Mouse (Mus musculus) midbrain, embryonic 12.5 days (tissue): ENCODE data around the gene Deup1. TPM values are rescaled to one million over a fixed set of nuclear protein-coding genes. Genes with fewer than 3 reads are reported as not detected.

ENCODE experiments used
- ATAC-seq: fragments of 200-750 bp; cut with Nextera tagmentation; 2 replicates; pipeline ENCODE4 v1.8.0; 2017; ENCODE audit warnings: low read depth, moderate TSS enrichment, moderate library complexity; ENCODE audit not compliant: low FRiP score
- H3K27ac ChIP-seq: fragments of 300-500 bp; sonication (generic); replicated peaks from 2 replicates; pipeline ENCODE4 v1.5.1; 2016; ENCODE audit warnings: mild to moderate bottlenecking
- H3K27me3 ChIP-seq: fragments of 300-500 bp; sonication (generic); 2 replicates; pipeline ENCODE4 v1.6.1; 2016; ENCODE audit warnings: mild to moderate bottlenecking
- H3K36me3 ChIP-seq: fragments of 300-500 bp; sonication (generic); 2 replicates; pipeline ENCODE4 v1.6.1; 2016
- H3K4me1 ChIP-seq: fragments of 300-500 bp; sonication (generic); 2 replicates; pipeline ENCODE4 v1.6.1; 2016
- H3K4me2 ChIP-seq: fragments of 300-500 bp; sonication (generic); replicated peaks from 2 replicates; pipeline ENCODE4 v1.6.1; 2016; ENCODE audit warnings: mild to moderate bottlenecking, moderate library complexity
- H3K4me3 ChIP-seq: fragments of 300-500 bp; sonication (generic); 2 replicates; pipeline ENCODE4 v1.5.1; 2016; ENCODE audit warnings: mild to moderate bottlenecking
- H3K9ac ChIP-seq: fragments of 300-500 bp; sonication (generic); replicated peaks from 2 replicates; pipeline ENCODE4 v1.6.1; 2016; ENCODE audit warnings: mild to moderate bottlenecking, moderate library complexity
- H3K9me3 ChIP-seq: fragments of 300-500 bp; sonication (generic); 2 replicates; pipeline ENCODE4 v1.6.1; 2016; ENCODE audit warnings: mild to moderate bottlenecking
- WGBS: fragments of 180-500 bp; shearing (Covaris S2); methylation state at CpG from one replicate; pipeline ENCODE4 v1.1.7; 2016; 5-methylcytosine and 5-hydroxymethylcytosine counted together
- polyA plus RNA-seq: library from polyadenylated mRNA; unstranded; fragments of >200 nt; fragmentation: Nextera tagmentation; extraction: Ambion mirVana; gene quantifications from 2 replicates; pipeline ENCODE4 v1.2.1, GENCODE M21; 2016

Deup1 gene
- polyA plus RNA-seq, 1 experiment from 2014 or later, result 0.59 TPM

GRCm38 (mm10) chr9:15619020-15619590 is 8.6 kb downstream of the Deup1 start:
- Histone ChIP-seq H3K36me3 (no peaks in the 10 kb centered on the region), H3K4me3 (no peak overlapping the region), H3K9me3 (no peaks in the 10 kb centered on the region), H3K4me1 (no peaks in the 10 kb centered on the region), H3K9ac (no peak overlapping the region), H3K27me3 (no peaks in the 10 kb centered on the region), H3K4me2 (no peak overlapping the region), H3K27ac (no peak overlapping the region)
- 60% methylated on average over 10 of the region's 10 CpGs for WGBS
- 0 out of 2 replicates have a peak, but pooled peaks have one; percentile 42 for ATAC-seq

DNA sequence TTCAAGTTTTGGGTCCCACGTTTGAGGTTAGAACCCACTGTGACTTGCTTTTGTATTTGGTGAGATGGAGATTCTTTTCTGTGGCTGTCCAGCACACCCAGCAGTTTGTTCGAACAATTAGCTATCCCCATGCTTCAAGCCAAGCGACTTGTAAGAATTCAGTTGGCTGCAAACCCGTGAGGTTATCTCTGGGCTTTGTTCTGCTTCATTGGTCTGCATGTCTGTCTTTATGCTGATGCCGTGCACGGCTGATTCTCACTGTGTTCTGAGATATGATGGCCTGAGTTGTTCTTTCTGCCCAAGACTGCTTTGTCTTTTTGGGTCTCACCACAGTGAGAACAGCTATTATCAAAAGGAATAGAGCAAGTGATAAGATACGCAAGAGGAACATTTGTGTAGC is 10.7 kb downstream of the Deup1 start:
- Histone ChIP-seq H3K4me2 (no peak overlapping the region), H3K4me1 (no peaks in the 10 kb centered on the region), H3K27ac (no peak overlapping the region), H3K9me3 (no peaks in the 10 kb centered on the region), H3K4me3 (no peak overlapping the region), H3K27me3 (no peaks in the 10 kb centered on the region), H3K9ac (no peak overlapping the region), H3K36me3 (no peaks in the 10 kb centered on the region)
- WGBS, result 42% methylated on average over 7 of the region's 7 CpGs
- ATAC-seq, result no peak

DNA sequence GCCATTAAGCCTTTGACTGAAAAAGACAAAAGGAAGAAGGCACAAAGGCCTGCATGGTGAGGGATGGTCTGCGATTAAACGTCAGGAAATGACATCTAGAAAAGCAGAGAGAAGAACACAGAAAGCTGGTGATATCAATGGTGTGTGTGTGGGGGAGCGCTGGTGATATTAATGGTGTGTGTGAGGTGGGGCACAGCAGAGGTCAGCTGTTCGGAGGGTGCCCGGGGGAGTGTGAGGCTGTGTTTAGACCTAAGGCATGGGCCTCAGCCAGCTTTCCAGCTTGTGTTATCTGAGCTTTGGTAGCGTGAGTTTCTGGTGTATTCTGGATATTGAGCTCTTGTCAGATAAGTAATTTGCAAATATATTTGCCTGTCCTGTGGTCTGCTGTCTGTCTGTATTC is 11.3 kb downstream of the Deup1 start:
- no peak for ATAC-seq
- H3K36me3 ChIP-seq, result no peaks in the 10 kb centered on the region
- no peaks in the 10 kb centered on the region for H3K27me3 ChIP-seq
- H3K9me3 ChIP-seq, result no peaks in the 10 kb centered on the region
- no peak overlapping the region for H3K4me3 ChIP-seq
- 84% methylated on average over 6 of the region's 6 CpGs for WGBS
- no peak overlapping the region for H3K27ac ChIP-seq
- H3K4me2 ChIP-seq, result no peak overlapping the region
- H3K9ac ChIP-seq, result no peak overlapping the region
- no peaks in the 10 kb centered on the region for H3K4me1 ChIP-seq

- Histone ChIP-seq H3K27ac (no peak overlapping the region), H3K9ac (no peak overlapping the region), H3K4me3 (no peak overlapping the region), H3K4me2 (no peak overlapping the region), H3K27me3 (no peaks in the 10 kb centered on the region), H3K9me3 (no peaks in the 10 kb centered on the region), H3K4me1 (no peaks in the 10 kb centered on the region), H3K36me3 (no peaks in the 10 kb centered on the region)
- no peak for ATAC-seq
- 95% methylated on average over 5 of the region's 5 CpGs for WGBS
Observed at GRCm38 (mm10) chr9:15609280-15609930, 18.3 kb downstream of the Deup1 start.

DNA sequence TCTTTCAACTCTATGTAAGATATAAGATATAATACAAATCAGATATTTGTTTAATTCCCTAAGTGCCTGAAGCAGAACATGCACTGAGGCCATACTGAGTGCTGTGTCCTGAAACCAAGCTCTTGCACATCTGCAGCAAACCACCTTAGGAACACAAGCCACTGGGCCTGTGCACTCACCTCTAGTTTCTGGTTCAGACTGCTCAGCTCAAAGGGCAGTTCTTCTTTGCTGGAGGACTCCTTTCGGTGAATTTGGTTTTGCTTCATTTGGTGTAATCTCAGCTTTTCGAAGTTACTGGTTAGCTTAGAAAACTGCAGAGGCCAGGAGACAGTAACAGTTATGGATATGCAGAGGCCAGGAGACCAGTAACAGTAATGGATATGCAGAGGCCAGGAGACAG is 20.1 kb downstream of the Deup1 start:
- H3K4me1 ChIP-seq, result no peaks in the 10 kb centered on the region
- WGBS, result 89% methylated on average over 2 of the region's 2 CpGs
- no peaks in the 10 kb centered on the region for H3K36me3 ChIP-seq
- no peaks in the 10 kb centered on the region for H3K9me3 ChIP-seq
- H3K27ac ChIP-seq, result no peak overlapping the region
- no peak overlapping the region for H3K4me2 ChIP-seq
- H3K27me3 ChIP-seq, result no peaks in the 10 kb centered on the region
- H3K9ac ChIP-seq, result no peak overlapping the region
- H3K4me3 ChIP-seq, result no peak overlapping the region
- no peak for ATAC-seq

- WGBS, result 84% methylated on average over 8 of the region's 8 CpGs
- Histone ChIP-seq H3K27ac (no peak overlapping the region), H3K27me3 (no peaks in the 10 kb centered on the region), H3K4me3 (no peak overlapping the region), H3K4me1 (no peaks in the 10 kb centered on the region), H3K4me2 (no peak overlapping the region), H3K9ac (no peak overlapping the region), H3K9me3 (no peaks in the 10 kb centered on the region), H3K36me3 (no peaks in the 10 kb centered on the region)
- ATAC-seq, result no peak
Observed at GRCm38 (mm10) chr9:15603156-15603555, 24.6 kb downstream of the Deup1 start.

DNA sequence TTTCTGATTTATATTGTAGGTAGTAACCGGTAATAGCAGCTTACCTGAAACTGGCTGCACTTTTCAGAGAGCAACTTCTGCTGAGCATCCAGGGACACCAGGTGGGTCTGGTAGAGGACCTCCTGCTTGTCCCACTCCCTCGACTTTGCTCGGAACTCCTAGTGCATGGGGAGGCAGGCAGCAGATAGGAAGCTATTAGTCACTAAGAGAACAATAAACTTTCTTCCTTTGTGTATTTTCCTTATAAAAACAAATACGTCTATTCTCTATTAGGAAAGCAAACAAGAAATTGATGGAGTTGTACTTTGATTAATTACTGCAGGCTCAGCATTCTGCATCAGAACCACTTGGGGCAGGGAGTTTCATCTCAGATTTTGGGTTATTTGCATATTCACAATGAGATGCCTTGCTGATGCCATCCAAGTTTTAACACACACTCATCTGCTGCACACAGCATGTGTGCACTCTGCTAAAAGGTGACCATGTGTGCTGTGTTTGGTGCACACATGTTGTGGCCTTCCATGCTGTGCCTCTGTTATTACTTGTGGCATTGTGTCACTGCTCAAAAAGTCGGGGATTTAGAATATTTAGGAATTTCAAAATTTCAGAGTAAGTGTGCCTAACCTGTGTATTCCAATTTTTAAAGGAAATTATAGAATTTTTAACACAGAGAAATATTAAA is 26.7 kb downstream of the Deup1 start:
- no peaks in the 10 kb centered on the region for H3K9me3 ChIP-seq
- H3K27me3 ChIP-seq, result no peaks in the 10 kb centered on the region
- ATAC-seq, result no peak
- no peak overlapping the region for H3K27ac ChIP-seq
- no peak overlapping the region for H3K9ac ChIP-seq
- H3K36me3 ChIP-seq, result no peaks in the 10 kb centered on the region
- no peaks in the 10 kb centered on the region for H3K4me1 ChIP-seq
- 80% methylated on average over 5 of the region's 5 CpGs for WGBS
- H3K4me2 ChIP-seq, result no peak overlapping the region
- no peak overlapping the region for H3K4me3 ChIP-seq

- Histone ChIP-seq H3K27ac (no peak overlapping the region), H3K9me3 (no peaks in the 10 kb centered on the region), H3K27me3 (no peaks in the 10 kb centered on the region), H3K4me1 (no peaks in the 10 kb centered on the region), H3K36me3 (no peaks in the 10 kb centered on the region), H3K9ac (no peak overlapping the region), H3K4me3 (no peak overlapping the region), H3K4me2 (no peak overlapping the region)
- ATAC-seq, result no peak
- WGBS, result 72% methylated on average over 6 of the region's 6 CpGs
Observed at GRCm38 (mm10) chr9:15600156-15600858, 27.4 kb downstream of the Deup1 start.

GRCm38 (mm10) chr9:15596598-15596997 is 31.1 kb downstream of the Deup1 start:
- Histone ChIP-seq H3K27ac (no peak overlapping the region), H3K9me3 (no peaks in the 10 kb centered on the region), H3K27me3 (no peaks in the 10 kb centered on the region), H3K36me3 (no peaks in the 10 kb centered on the region), H3K4me3 (no peak overlapping the region), H3K4me2 (no peak overlapping the region), H3K4me1 (no peaks in the 10 kb centered on the region), H3K9ac (no peak overlapping the region)
- WGBS, result 79% methylated on average over 4 of the region's 4 CpGs
- no peak for ATAC-seq

GRCm38 (mm10) chr9:15594148-15594547 is 33.6 kb downstream of the Deup1 start:
- no peak for ATAC-seq
- H3K27ac ChIP-seq, result no peak overlapping the region
- WGBS, result 88% methylated on average over 4 of the region's 4 CpGs

GRCm38 (mm10) chr9:15587157-15587854 is 40.4 kb downstream of the Deup1 start:
- Histone ChIP-seq H3K9me3 (no peaks in the 10 kb centered on the region), H3K27me3 (no peaks in the 10 kb centered on the region), H3K36me3 (no peaks in the 10 kb centered on the region), H3K9ac (no peak overlapping the region), H3K4me2 (no peak overlapping the region), H3K4me1 (no peaks in the 10 kb centered on the region), H3K27ac (no peak overlapping the region), H3K4me3 (no peak overlapping the region)
- 77% methylated on average over 6 of the region's 6 CpGs for WGBS
- ATAC-seq, result no peak

More at GRCm38 (mm10) chr9:15594148-15594547, 33.6 kb downstream of the Deup1 start:
- H3K4me2 ChIP-seq, result no peak overlapping the region
- H3K4me3 ChIP-seq, result no peak overlapping the region
- no peaks in the 10 kb centered on the region for H3K4me1 ChIP-seq
- no peaks in the 10 kb centered on the region for H3K36me3 ChIP-seq
- H3K9ac ChIP-seq, result no peak overlapping the region
- no peaks in the 10 kb centered on the region for H3K9me3 ChIP-seq
- H3K27me3 ChIP-seq, result no peaks in the 10 kb centered on the region

DNA sequence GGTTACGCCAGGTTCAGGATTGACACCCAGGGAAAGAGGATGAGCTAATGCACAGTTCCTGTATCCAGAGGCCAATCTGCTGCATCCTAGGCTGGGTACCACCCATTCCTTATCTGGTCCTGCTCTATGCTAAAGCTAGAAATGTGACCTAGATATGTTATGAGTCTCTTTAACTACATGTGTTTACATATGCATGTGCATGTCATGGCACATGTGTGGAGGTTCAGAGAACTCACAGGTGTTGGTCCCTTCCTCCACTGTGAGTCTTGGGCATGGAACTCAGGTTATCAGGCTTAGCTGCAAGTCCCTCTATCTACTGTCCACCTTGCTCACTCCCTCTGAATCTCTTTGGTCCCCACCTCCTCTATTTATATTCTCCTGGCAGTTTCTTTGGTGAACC is 41.8 kb downstream of the Deup1 start:
- no peaks in the 10 kb centered on the region for H3K27me3 ChIP-seq
- H3K4me3 ChIP-seq, result no peak overlapping the region
- 75% methylated on average over 1 of the region's 1 CpGs for WGBS
- H3K4me2 ChIP-seq, result no peak overlapping the region
- no peaks in the 10 kb centered on the region for H3K9me3 ChIP-seq
- ATAC-seq, result no peak
- H3K27ac ChIP-seq, result no peak overlapping the region
- H3K36me3 ChIP-seq, result no peaks in the 10 kb centered on the region
- H3K9ac ChIP-seq, result no peak overlapping the region
- H3K4me1 ChIP-seq, result no peaks in the 10 kb centered on the region
